Mouse (Mus musculus) colon, adult 2 months (tissue): ENCODE results near the gene Gjc2. TPM values are rescaled to one million over a fixed set of nuclear protein-coding genes. Genes with fewer than 3 reads are reported as not detected.

ENCODE experiments used
- polyA plus RNA-seq: library from polyadenylated mRNA; depleted of rRNA; stranded (reverse); fragments of >200 nt; gene quantifications from 2 replicates; pipeline ENCODE4 v1.2.3, GENCODE M21; 2012; rRNA removed

Gene Gjc2
- 6.3 and 6.6 TPM in 2 replicates for polyA plus RNA-seq

DNA sequence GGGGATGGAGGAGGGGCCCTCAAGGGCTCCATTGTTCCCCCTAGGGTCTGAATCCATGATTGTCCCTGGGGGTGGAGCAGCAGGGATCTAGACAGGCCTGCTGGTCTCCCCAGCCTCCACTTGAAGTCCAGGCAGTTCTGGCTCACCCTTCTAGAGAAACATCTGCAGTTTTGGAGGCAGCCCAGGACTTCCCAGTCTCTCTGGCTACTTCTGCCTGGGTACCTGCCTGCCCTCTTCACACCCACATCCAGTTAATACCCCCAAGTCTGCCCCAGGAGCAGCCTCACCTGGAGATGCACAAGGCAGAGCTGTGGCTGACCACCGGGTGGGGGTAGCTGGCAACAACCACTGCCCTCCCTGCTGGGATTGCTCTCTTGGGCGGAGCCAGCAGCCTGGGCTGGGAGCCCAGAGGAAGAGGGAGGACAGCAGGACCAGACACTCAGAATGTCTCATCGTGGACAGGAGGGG is at the start of gene Gjc2:
Gene Gjc2 (minus strand): TSS at position 350 of the 468 bp plus-strand sequence.

DNA sequence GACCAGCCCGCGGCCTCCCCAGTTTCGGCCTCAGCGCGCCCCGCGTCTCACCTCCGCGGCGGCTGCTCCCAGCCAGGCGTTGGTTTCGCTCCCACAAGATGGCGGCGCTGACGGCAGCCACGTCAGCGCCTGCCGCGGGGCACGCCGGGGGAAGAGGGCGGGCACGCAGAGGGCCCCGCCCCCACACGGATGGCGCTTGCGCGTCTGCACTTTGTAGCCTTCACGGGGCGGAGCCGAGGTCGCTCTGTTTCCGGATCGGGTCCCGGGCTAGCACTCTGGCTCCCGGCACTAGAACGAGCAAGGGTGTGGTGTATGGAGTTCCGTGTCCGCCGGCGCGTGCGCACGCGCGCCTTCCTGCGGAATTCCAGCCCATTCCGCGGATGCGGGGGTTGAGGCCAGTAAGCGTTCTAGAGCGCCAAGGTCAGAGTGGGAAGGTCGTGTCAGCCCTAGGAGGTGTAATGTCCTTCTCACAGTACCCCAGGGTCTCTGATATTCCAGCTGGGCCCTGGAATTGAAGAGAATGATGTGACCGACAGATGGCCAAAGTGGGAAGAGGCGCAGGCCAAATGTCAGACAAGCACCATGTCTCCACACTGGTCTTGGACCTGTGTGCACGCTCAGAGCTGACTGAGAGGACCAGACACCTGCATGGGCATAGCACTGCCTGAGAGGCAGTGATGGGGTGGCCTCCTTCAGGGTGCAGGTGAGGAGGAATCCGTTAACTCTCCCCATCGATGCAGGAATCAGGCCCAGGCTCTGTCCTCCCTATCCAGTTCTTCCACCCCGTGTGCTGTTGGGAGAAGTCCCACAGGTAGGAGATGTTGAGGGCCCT is 45.3 kb upstream of the Gjc2 start, which contains the start of gene Arf1:
Gene Arf1 (minus strand): TSS at position 149 of the 832 bp plus-strand sequence.

DNA sequence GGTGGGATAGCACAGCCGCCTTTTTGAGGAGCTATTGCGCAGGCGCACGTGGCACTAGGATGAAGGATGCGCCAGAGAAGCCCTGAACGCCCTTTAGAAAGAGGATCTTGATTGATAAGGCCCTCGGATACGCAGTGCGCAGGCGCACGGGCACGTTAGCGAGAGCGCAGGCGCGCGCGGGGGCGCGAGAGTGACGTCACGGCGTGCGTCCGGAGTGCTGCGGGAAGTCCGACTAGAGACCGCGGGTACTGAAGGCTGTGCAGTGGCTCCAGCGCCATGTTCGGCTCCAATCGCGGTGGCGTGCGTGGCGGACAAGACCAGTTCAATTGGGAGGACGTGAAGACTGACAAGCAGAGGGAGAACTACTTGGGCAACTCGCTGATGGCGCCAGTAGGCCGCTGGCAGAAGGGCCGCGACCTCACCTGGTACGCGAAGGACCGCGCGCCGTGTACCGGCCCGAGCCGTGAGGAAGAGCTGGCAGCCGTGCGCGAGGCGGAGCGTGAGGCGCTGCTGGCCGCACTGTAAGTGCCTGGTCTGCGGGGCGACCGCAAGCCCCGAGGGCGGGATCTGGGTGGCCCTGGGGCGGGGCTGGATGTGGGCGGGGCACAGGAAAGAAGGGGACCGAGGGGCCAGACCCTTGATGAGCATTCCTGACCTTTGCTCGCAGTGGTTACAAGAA is 25.3 kb upstream of the Gjc2 start, which contains the start of gene 2310033P09Rik:
Gene 2310033P09Rik (plus strand): TSS at position 169 of the 679 bp plus-strand sequence.

DNA sequence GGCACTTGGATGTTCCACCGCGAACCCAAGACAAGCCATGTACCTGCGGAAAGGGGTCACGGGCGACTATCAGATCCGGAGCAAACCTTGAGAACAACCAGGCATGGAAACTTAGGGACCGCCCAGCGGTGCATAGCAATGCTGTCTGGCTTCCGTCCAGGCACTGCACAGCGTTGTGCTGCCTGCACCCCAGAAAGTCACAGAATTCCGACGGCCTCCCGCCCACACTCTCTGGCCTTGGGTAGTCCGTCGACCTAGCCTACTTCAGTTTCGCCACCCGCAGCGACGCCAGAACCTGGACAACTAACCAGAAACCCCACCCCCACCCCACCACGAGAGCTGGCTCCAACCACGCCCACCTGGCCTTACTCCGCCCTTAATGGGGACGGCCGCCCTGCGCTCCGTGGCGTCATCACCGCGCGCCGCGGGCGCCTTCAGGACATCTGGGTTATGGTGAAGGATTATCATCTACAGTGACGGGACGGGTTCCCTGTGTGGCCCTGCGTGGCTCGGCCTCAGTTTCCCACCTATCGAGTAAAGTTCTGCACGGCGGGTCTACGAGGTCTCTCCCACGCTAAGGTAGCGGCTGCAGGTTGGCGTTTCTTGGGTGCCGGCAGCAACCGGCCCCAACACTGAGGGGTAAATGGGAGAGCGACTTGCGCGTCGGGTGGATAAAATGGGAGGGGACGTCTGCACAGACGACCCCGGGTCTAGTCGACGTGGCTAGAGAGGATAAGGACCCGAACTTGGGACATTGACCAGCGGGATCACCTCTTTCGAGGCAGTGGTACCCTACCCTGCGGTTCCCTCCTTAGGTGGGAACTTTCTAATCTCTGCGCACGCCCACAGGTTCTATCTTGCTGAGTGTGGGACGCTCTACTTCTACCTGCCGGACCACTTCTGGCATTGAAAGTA is 19.3 kb upstream of the Gjc2 start, which contains the start of gene Mrpl55:
Gene Mrpl55 (plus strand): TSS at position 406 of the 915 bp plus-strand sequence.

DNA sequence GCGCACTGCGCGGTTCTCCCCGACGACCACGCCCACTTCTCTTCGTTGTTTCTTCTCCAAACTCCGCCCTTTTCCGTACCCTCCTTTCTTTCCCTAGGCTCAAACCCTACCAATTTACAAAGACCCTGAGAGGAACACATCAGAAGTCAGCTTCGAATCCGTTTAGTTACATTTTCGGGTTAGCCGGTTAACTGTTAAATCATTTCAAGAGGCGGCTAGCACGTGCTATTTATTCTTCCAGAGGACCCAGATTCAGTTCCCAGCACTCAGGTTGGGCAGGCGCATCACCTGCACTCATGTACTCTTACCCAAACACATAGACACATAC is 9.0 kb upstream of the Gjc2 start, which contains the start of gene Guk1:
Gene Guk1 (minus strand): TSS at position 154 of the 328 bp plus-strand sequence.

DNA sequence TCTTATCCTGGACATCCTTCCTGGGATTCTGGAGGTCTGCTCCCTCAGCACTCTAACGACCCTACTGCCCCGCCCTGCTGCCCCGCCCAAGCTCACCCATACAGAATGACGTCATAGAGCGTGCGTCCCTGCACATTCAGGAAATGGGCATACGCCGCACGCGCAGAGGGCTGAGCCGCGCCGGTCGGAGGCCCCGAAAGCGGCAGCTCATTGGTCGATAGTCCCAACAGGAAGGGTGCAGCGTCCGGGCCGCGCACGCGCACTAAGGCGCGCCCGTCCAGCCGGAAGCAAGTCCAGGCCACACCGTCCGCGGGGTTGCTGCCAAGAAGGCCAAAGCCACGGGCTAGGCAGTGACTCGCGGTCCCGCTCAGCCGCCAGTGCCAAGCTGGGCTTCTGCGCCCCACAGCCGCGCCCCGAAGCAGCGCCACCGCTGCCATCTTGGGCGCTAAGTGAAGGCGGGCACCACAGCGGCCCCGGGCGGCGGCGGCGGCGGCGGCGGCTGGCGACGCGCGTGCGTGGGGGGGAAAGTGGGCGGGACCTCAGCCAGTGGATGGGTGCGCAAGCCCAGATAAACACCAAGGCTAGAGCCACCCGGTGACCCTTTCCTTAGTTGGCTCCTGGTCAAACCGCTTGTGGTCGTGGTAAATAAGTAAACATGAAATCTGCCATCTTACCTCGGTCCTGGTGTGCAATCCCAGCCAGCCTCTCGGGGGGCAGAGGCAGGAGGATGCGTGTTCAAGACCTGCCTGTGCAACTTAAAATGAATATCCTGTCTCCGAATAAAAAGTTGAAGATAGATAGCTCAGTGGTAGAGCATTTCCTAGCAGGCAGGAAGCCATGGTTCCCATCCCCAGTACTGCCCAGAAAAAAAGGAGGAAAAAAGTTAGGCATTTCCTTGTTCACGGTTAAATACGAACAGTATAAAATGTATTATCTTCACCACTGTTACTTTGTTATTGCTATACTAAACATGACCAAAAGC is 19.5 kb downstream of the Gjc2 start, which contains the start of gene Iba57:
Gene Iba57 (minus strand): TSS at position 485 of the 982 bp plus-strand sequence.

DNA sequence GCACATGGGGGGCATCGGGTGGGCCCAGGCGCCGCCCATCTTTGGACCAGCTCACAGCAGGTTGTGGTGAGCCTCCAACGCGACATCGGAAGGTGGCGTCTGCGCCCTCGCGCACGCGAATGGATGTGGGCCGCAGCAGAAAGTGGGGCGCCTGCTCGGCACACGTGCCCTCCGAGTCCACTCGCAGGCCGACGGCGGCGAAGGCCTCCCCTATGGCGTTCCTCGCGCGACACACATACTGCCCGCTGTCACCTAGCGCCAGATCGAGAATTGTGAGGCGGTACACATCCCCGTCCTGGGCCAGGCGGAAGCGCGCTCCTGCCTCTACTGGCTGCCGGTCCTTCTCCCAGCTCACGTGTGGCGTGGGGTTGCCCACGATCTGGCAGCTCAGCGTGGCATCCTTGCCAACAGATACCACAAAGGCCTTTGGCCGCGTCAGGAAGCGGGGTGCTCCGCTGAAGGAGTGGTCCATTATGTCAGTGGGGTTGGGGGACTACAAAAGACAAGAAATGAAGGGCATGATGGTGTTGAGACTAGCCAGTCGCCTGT is 47.0 kb downstream of the Gjc2 start, which contains the start of gene Obscn:
Gene Obscn (minus strand): TSS at position 499 of the 549 bp plus-strand sequence.

Other genes with a start within 250 kb of the Gjc2 start
- 191 and 200 TPM in 2 replicates for gene Rnf187, start 244.3 kb downstream of the Gjc2 start, polyA plus RNA-seq
- 4.6 and 8.8 TPM in 2 replicates for gene Hist3h2ba, start 234.3 kb downstream of the Gjc2 start, polyA plus RNA-seq
- 18.4 and 25.8 TPM in 2 replicates for gene Hist3h2a, start 228.5 kb downstream of the Gjc2 start, polyA plus RNA-seq
- gene Trim17, start 228.5 kb downstream of the Gjc2 start, polyA plus RNA-seq, result 0.22 and 0.46 TPM in 2 replicates
- gene Trim11, start 205.1 kb downstream of the Gjc2 start, polyA plus RNA-seq, result 39.6 and 41.5 TPM in 2 replicates
- 0.26 and 0.27 TPM in 2 replicates for gene Obscn, start 46.8 kb downstream of the Gjc2 start, polyA plus RNA-seq
- gene Iba57, start 19.5 kb downstream of the Gjc2 start, polyA plus RNA-seq, result 7.6 and 7.7 TPM in 2 replicates
- 151 and 180 TPM in 2 replicates for gene Guk1, start 9.0 kb upstream of the Gjc2 start, polyA plus RNA-seq
- 35.7 and 41.0 TPM in 2 replicates for gene Mrpl55, start 19.3 kb upstream of the Gjc2 start, polyA plus RNA-seq
- 21.2 and 21.8 TPM in 2 replicates for gene 2310033P09Rik, start 25.1 kb upstream of the Gjc2 start, polyA plus RNA-seq
- gene Arf1, start 45.1 kb upstream of the Gjc2 start, polyA plus RNA-seq, result 635 and 733 TPM in 2 replicates
- not detected in 2 replicates for gene Wnt3a, start 107.5 kb upstream of the Gjc2 start, polyA plus RNA-seq
- 1.6 and 1.8 TPM in 2 replicates for gene Wnt9a, start 123.7 kb upstream of the Gjc2 start, polyA plus RNA-seq
- not detected in 2 replicates for gene Prss38, start 192.4 kb upstream of the Gjc2 start, polyA plus RNA-seq